Mouse (Mus musculus): ENCODE data around the gene Cacng6. TPM values are rescaled to one million over a fixed set of nuclear protein-coding genes. Genes with fewer than 3 reads are reported as not detected.
"Not testable (repeated sequence)": the region's sequence is repeated elsewhere in the genome, so short reads cannot be mapped to it uniquely, and the experiment has no call there.

Cacng6 gene
- 0.12 TPM in 1 of 2 replicates, not detected in the other for polyA plus RNA-seq (2012; rRNA removed)

GRCm38 (mm10) chr7:3423895-3424294 is at the start of gene Cacng6:
TSS of gene Cacng6 (plus strand) at chr7:3424195.
- WGBS = 55% methylated on average over 4 of the region's 4 CpGs
- no peak for DNase-seq (ENCODE audit: low read depth, low spot score)

- WGBS = 40% methylated on average over 4 of the region's 4 CpGs
- no peak for DNase-seq (ENCODE audit: low read depth, low spot score)
Measured at GRCm38 (mm10) chr7:3376831-3377230, 47.2 kb upstream of the Cacng6 start.

GRCm38 (mm10) chr7:3382123-3382522 is 41.9 kb upstream of the Cacng6 start:
- no peak for DNase-seq (ENCODE audit: low read depth, low spot score)
- 73% methylated on average over 9 of the region's 9 CpGs for whole genome bisulfite sequencing

- WGBS = 83% methylated on average over 5 of the region's 5 CpGs
- DNase-seq (ENCODE audit: low read depth, low spot score) = no peak
Measured at GRCm38 (mm10) chr7:3384807-3385319, 39.1 kb upstream of the Cacng6 start.

- WGBS = 73% methylated on average over 6 of the region's 6 CpGs
- no peak for DNase-seq (ENCODE audit: low read depth, low spot score)
Measured at GRCm38 (mm10) chr7:3386036-3386730, 37.8 kb upstream of the Cacng6 start.

GRCm38 (mm10) chr7:3387761-3388160 is 36.2 kb upstream of the Cacng6 start:
- DNase-seq (ENCODE audit: low read depth, low spot score) = no peak
- 89% methylated on average over 18 of the region's 18 CpGs for WGBS

- WGBS = 49% methylated on average over 6 of the region's 6 CpGs
- DNase-seq (ENCODE audit: low read depth, low spot score) = no peak
Measured at GRCm38 (mm10) chr7:3388885-3389284, 35.1 kb upstream of the Cacng6 start.

GRCm38 (mm10) chr7:3389444-3390412 is 34.3 kb upstream of the Cacng6 start:
- no peak for DNase-seq (ENCODE audit: low read depth, low spot score)
- 4% methylated on average over 17 of the region's 17 CpGs for WGBS

- DNase-seq (ENCODE audit: low read depth, low spot score) = no peak
- WGBS = 2% methylated on average over 7 of the region's 7 CpGs
Measured at GRCm38 (mm10) chr7:3390413-3391080, 33.4 kb upstream of the Cacng6 start, which contains the start of gene Cacng8. TSS of gene Cacng8 (plus strand) at chr7:3390683.

- WGBS = 13% methylated on average over 12 of the region's 12 CpGs
- DNase-seq (ENCODE audit: low read depth, low spot score) = no peak
Measured at GRCm38 (mm10) chr7:3391081-3391451, 32.9 kb upstream of the Cacng6 start.

GRCm38 (mm10) chr7:3391809-3392208 is 32.2 kb upstream of the Cacng6 start:
- 36% methylated on average over 4 of the region's 4 CpGs for WGBS
- DNase-seq (ENCODE audit: low read depth, low spot score) = no peak

GRCm38 (mm10) chr7:3397355-3397754 is 26.6 kb upstream of the Cacng6 start:
- no peak for DNase-seq (ENCODE audit: low read depth, low spot score)
- WGBS = 45% methylated on average over 10 of the region's 10 CpGs

- 46% methylated on average over 7 of the region's 7 CpGs for WGBS
Measured at GRCm38 (mm10) chr7:3397797-3398196, 26.2 kb upstream of the Cacng6 start.

GRCm38 (mm10) chr7:3398363-3398762 is 25.6 kb upstream of the Cacng6 start:
- not testable (repeated sequence) for DNase-seq (ENCODE audit: low read depth, low spot score)
- 90% methylated on average over 8 of the region's 8 CpGs for WGBS

More at GRCm38 (mm10) chr7:3397797-3398196, 26.2 kb upstream of the Cacng6 start:
- no peak for DNase-seq (ENCODE audit: low read depth, low spot score)

- no peak for DNase-seq (ENCODE audit: low read depth, low spot score)
Measured at GRCm38 (mm10) chr7:3399937-3400336, 24.1 kb upstream of the Cacng6 start.

- WGBS = 50% methylated on average over 11 of the region's 11 CpGs
- DNase-seq (ENCODE audit: low read depth, low spot score) = no peak
Measured at GRCm38 (mm10) chr7:3409729-3410520, 14.1 kb upstream of the Cacng6 start.

- DNase-seq (ENCODE audit: low read depth, low spot score) = no peak
- 3% methylated on average over 33 of the region's 33 CpGs for WGBS
Measured at GRCm38 (mm10) chr7:3411160-3411941, 12.6 kb upstream of the Cacng6 start.

GRCm38 (mm10) chr7:3412036-3412435 is 12.0 kb upstream of the Cacng6 start:
- no peak for DNase-seq (ENCODE audit: low read depth, low spot score)
- 4% methylated on average over 20 of the region's 20 CpGs for WGBS

Measured in large intestine, adult 2 months (tissue).